Comparison of ENCODE assay signal across 10 mouse cellular contexts in genomic region chr9:64120584-64121277, GRCm38 (mm10). TPM values are rescaled to one million over a fixed set of nuclear protein-coding genes. Genes with fewer than 3 reads are reported as not detected.
DNase-seq lines count a peak whose midpoint lies in the region; ATAC-seq and TF ChIP-seq lines count a peak whose summit lies in the region.
"Had no signal": no experiment of that assay in that cellular context is flagged by ENCODE, and none has a peak within 500 bp of the region (broad histone marks: within the 10 kb centered on the region; RNA-seq: fewer than 3 reads in every experiment).

No protein-coding gene starts in this region.

- H3K27me3 ChIP-seq in liver, adult 2 months (ENCODE audit: control insufficient read depth, insufficient read depth, low read length), result no peaks in the 10 kb centered on the region
- H3K27me3 ChIP-seq: hindbrain, embryonic 15.5 days had no signal

- no peaks in the 10 kb centered on the region for H3K79me2 ChIP-seq in liver, adult 2 months (ENCODE audit: control insufficient read depth, insufficient read depth, low read length)

- TF ChIP-seq POLR2A in liver, adult 2 months (IDR thresholded peaks at IDR 0.05; ENCODE audit: extremely low read depth, insufficient read depth, low read length), result no peak

- no peak for TF ChIP-seq CTCF in liver, adult 2 months (IDR thresholded peaks at IDR 0.05; ENCODE audit: low read depth, low read length)

- no peak overlapping the region for H3K9ac ChIP-seq in liver, adult 2 months (ENCODE audit: low read depth, low read length)
- H3K9ac ChIP-seq: hindbrain, embryonic 15.5 days had no signal

- DNase-seq in CD4-positive, CD25-positive, alpha-beta regulatory T cell, adult 2 months (ENCODE audit: low read depth, low spot score), result peak; percentile 10
- peak; percentile 72 for DNase-seq in 3134 (ENCODE audit: extremely low read depth, insufficient read length, low spot score)
- peak; percentile 50 for DNase-seq in embryo, embryonic 10.5 days (ENCODE audit: low spot score)
- DNase-seq in liver, adult 2 months (ENCODE audit: extremely low read depth, low read depth, low spot score), result peak; percentile 91
- peak; percentile 68 for DNase-seq in yolk sac, embryonic 10.5 days (ENCODE audit: low spot score)
- DNase-seq in right cerebral cortex, postnatal 14 days, result no peak
- DNase-seq in cerebellum, adult 18-20 months, result no peak

- no peak overlapping the region for H3K4me3 ChIP-seq in liver, adult 2 months (ENCODE audit: insufficient read depth, low read depth, low read length)
- H3K4me3 ChIP-seq: hindbrain, embryonic 15.5 days had no signal

- H3K27ac ChIP-seq in liver, adult 2 months (replicated peaks; ENCODE audit: insufficient read depth, low read depth, low read length), result peak overlapping the region; percentile 67
- H3K27ac ChIP-seq: hindbrain, embryonic 15.5 days had no signal

- no peak for ATAC-seq in CD4-positive, CD25-positive, alpha-beta regulatory T cell, adult 4 months

- H3K36me3 ChIP-seq in liver, adult 2 months (ENCODE audit: control insufficient read depth, insufficient read depth, low read length), result no peaks in the 10 kb centered on the region
- H3K36me3 ChIP-seq: hindbrain, embryonic 15.5 days had no signal

- H3K4me1 ChIP-seq in liver, adult 2 months (ENCODE audit: control insufficient read depth, insufficient read depth, low read length), result peaks cover 2% of the 10 kb centered on the region; the same call in 1 of the 2 replicates
- H3K4me1 ChIP-seq: hindbrain, embryonic 15.5 days had no signal

- WGBS in liver, adult 2 months, result 25% methylated on average over 11 of the region's 11 CpGs

RNA-seq across cellular contexts. Expression of gene Lctl, which starts 3.8 kb away (rescaled TPM):
- polyA plus RNA-seq in CD4-positive, CD25-positive, alpha-beta regulatory T cell, adult 4 months (2017; shearing (Covaris generic)), result not detected
- total RNA-seq in liver, adult 2 months (2014; rRNA removed), result not detected in 2 replicates
- not detected in 2 replicates for polyA plus RNA-seq in liver, adult 2 months (2012; rRNA removed)
- polyA plus RNA-seq: hindbrain, embryonic 15.5 days; stomach, embryonic 14.5 days had no signal

RNA-seq across cellular contexts. Expression of gene Zwilch, which starts 52.2 kb away (rescaled TPM):
- polyA plus RNA-seq in CD4-positive, CD25-positive, alpha-beta regulatory T cell, adult 4 months (2017; shearing (Covaris generic)), result 1 to 10 TPM; 3.9 to 5.0 TPM
- 0.94 and 1.6 TPM in 2 replicates for total RNA-seq in liver, adult 2 months (2014; rRNA removed)
- 0.12 and 0.25 TPM in 2 replicates for polyA plus RNA-seq in liver, adult 2 months (2012; rRNA removed)

RNA-seq across cellular contexts. Expression of gene Rpl4, which starts 52.4 kb away (rescaled TPM):
- polyA plus RNA-seq in CD4-positive, CD25-positive, alpha-beta regulatory T cell, adult 4 months (2017; shearing (Covaris generic)), result 1,000 to 10,000 TPM; 3,641 to 3,879 TPM
- 401 and 408 TPM in 2 replicates for total RNA-seq in liver, adult 2 months (2014; rRNA removed)
- 250 and 270 TPM in 2 replicates for polyA plus RNA-seq in liver, adult 2 months (2012; rRNA removed)

RNA-seq across cellular contexts. Expression of gene Snapc5, which starts 58.3 kb away (rescaled TPM):
- 10 to 100 TPM; 59.8 to 61.1 TPM for polyA plus RNA-seq in CD4-positive, CD25-positive, alpha-beta regulatory T cell, adult 4 months (2017; shearing (Covaris generic))
- 11.2 and 13.9 TPM in 2 replicates for total RNA-seq in liver, adult 2 months (2014; rRNA removed)
- polyA plus RNA-seq in liver, adult 2 months (2012; rRNA removed), result 5.6 and 7.3 TPM in 2 replicates

Comparison
In these comparisons a context has a peak if more than half of its experiments do, and no peak if none do; other contexts are left out.
1. DNase-seq: peak in CD4-positive, CD25-positive, alpha-beta regulatory T cell, adult 2 months (single experiment), 3134 (single experiment), embryo, embryonic 10.5 days (single experiment), liver, adult 2 months (single experiment) and yolk sac, embryonic 10.5 days (single experiment); none in right cerebral cortex, postnatal 14 days (single experiment) and cerebellum, adult 18-20 months (0 of 2).
2. RNA of gene Rpl4, which starts 52.4 kb away (polyA plus RNA-seq): 3,641 to 3,879 TPM in CD4-positive, CD25-positive, alpha-beta regulatory T cell, adult 4 months; 250 to 270 TPM in liver, adult 2 months; every median in the first group is over 10 times any median in the second.